Mouse (Mus musculus): ENCODE results near the gene Slc6a17. TPM values are rescaled to one million over a fixed set of nuclear protein-coding genes. Genes with fewer than 3 reads are reported as not detected.

Slc6a17 gene
- total RNA-seq (2021), result 100 to 1,000 TPM; 388 to 416 TPM
- long read RNA-seq, experiment 1, full-length matches to known transcripts, result 12 of 99 reads
- long read RNA-seq, experiment 1, partial matches to known transcripts, result 10 of 99 reads
- long read RNA-seq, experiment 1, other reads (novel, unspliced or antisense), result 77 of 99 reads
- long read RNA-seq, experiment 2, full-length matches to known transcripts, result 9 of 84 reads
- long read RNA-seq, experiment 2, partial matches to known transcripts, result 10 of 84 reads
- long read RNA-seq, experiment 2, other reads (novel, unspliced or antisense), result 65 of 84 reads

GRCm38 (mm10) chr3:107517631-107518108 lies at the start of gene Slc6a17:
Slc6a17 (minus strand) TSS chr3:107518018.
- DNase-seq (ENCODE audit: low spot score in 2 of 2), result peak; percentile 87 to 91

GRCm38 (mm10) chr3:107565331-107565730 lies 47.5 kb upstream of the Slc6a17 start:
- DNase-seq (ENCODE audit: low spot score in 2 of 2), result no peak

GRCm38 (mm10) chr3:107563880-107564279 lies 46.1 kb upstream of the Slc6a17 start:
- no peak for DNase-seq (ENCODE audit: low spot score in 2 of 2)

GRCm38 (mm10) chr3:107562591-107562990 lies 44.8 kb upstream of the Slc6a17 start:
- no peak for DNase-seq (ENCODE audit: low spot score in 2 of 2)

- no peak for DNase-seq (ENCODE audit: low spot score in 2 of 2)
Measured at GRCm38 (mm10) chr3:107562104-107562503, 44.3 kb upstream of the Slc6a17 start.

- peak; percentile 48 to 57 for DNase-seq (ENCODE audit: low spot score in 2 of 2)
Measured at GRCm38 (mm10) chr3:107559183-107559582, 41.4 kb upstream of the Slc6a17 start.

DNA sequence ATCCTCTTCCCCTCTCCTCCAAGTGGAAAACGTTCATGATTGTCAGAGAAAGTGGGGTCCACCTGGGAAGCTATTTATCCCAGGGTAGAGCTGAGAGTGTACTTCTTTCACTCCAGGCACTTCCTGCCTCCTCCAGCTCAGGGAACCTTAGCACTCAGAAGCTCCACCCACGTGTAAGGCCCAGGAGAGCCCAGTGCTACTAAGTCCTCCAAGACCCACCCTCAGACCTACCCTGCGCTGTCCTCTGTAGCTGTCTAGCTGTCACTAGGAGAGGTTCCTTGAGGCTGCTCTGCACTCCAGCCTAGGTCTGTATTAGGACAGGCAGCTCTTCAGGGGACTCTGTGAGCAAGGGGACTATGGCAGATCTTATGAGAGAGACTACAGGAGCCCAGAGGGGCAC lies 40.9 kb upstream of the Slc6a17 start:
- no peak for DNase-seq (ENCODE audit: low spot score in 2 of 2)

GRCm38 (mm10) chr3:107554842-107555241 lies 37.0 kb upstream of the Slc6a17 start, which contains the start of gene Ubl4b:
Ubl4b (minus strand) TSS chr3:107555073.
- no peak for DNase-seq (ENCODE audit: low spot score in 2 of 2)

DNA sequence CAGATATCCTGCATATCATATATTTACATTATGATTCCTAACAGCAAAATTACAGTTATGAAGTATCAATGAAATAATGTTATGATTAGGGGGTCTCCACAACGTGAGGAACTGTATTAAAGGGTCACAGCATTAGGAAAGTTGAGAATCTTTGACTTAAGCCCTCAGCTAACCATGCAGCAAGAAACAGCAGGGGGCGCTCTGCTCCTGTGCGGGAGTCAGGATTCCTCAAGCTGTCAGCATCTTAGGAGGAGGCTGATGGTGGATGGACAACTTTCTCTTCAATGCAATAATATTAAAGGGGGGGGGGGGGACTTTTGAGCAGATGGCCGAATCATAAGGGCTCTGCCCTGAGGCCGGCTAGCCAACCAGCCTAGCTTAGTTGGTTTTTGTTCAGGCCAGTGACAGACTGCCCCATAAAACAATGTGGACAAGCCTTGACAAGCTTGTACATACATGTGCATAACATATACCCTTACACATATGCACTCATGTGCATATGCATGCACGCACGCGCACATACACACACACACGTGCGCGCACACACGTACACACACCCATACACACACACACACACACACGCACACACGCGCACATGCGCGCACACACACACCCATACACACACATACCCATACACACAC lies 32.7 kb upstream of the Slc6a17 start:
- DNase-seq (ENCODE audit: low spot score in 2 of 2), result peak; percentile 82 to 88

- no peak for DNase-seq (ENCODE audit: low spot score in 2 of 2)
Measured at GRCm38 (mm10) chr3:107546956-107547355, 29.1 kb upstream of the Slc6a17 start.

DNA sequence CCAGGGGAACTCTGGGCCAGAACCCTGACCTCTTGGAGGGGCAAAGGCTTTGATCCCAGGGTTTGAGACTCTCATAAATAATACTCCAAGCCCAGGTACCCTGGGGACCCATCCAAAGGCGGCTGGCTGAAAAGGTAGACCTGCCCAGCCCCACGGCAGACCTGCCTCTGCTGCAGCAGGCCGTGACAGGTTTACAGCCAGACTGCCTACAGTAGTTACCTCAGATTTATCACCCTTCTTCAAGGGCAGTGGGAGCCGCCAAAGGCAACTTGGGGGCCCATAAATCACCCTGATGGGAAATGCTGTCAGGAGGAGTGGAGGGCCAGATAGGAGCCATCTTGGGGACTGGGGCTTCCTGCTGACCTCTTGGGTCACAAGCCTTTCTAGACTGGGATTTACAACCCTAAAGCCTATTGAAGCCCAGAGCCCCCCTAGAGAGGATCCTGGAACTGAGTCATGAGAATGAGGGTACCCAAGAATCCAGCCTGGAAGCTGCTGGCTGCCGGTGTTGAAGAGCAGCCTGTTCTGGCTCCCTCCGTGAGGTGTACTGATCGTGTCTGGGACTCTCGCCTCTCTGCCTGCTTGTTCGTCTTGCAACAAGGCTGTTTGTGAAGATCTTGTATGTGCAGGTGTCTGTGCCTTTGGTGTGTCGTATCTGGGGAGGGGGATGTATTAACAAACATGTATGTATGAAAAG lies 28.0 kb upstream of the Slc6a17 start:
- DNase-seq (ENCODE audit: low spot score in 2 of 2), result no peak

- DNase-seq (ENCODE audit: low spot score in 2 of 2), result no peak
Measured at GRCm38 (mm10) chr3:107545278-107545677, 27.5 kb upstream of the Slc6a17 start.

DNA sequence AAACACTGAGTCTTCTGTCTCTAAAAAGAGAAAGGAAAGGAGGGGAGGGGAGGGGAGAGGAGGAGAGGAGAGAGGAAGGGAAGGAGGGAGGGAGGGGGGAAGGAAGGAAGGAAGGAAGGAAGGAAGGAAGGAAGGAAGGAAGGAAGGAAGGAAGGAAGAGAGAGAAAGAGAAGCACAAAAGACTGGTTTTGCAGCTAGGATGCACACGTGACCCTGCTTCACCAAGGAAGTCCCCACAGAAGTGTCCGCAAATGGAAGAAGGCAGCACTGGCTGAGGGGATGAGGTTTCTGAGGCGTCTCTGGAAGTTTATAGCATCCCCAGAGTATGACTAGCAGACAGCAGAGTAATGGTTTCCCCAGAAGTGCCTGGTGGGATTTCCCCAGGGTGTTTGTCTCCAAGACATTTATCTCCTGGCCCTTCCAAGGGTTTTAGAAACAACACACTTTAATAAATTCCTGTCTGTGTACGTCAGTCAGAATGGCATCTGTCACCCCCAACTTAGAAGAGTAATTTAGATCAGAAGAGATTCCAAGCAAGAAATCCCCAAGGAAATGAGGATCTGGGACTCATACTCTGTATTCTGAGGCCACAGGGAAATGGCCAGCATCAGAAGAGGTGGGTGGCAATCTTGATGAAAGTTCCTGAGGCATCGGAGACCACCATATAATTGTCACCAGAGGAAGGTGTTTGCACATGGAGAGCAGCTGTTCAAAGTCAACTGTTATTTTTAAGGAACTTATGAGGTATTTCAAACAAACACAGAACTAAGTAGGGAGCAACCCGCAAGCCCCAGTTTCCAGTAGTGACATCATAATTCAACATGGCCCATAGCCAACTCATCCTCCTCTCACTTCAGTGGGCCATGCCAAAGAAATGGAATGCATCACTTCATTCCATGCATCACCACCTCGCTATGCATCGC lies 25.6 kb upstream of the Slc6a17 start:
- no peak for DNase-seq (ENCODE audit: low spot score in 2 of 2)

DNA sequence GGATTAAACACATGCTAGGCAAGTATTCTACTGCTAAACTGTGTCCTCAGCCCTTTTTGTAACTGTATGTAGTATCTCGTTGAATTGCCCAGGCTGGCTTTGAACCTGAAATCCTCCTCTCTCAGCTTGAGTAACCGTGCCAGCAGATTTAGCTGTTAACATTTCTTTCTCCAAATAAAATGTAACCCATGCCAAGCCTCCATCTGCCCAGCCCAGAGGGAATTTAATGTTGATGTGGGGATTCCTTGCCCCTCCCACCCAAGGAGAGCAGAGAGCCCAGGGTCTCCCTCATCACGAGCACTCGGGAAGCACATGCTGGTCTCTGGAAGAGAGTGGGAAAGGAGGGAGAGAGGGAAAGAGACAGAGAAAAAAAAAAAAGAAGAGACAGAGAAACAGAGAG lies 24.8 kb upstream of the Slc6a17 start:
- no peak for DNase-seq (ENCODE audit: low spot score in 2 of 2)

DNA sequence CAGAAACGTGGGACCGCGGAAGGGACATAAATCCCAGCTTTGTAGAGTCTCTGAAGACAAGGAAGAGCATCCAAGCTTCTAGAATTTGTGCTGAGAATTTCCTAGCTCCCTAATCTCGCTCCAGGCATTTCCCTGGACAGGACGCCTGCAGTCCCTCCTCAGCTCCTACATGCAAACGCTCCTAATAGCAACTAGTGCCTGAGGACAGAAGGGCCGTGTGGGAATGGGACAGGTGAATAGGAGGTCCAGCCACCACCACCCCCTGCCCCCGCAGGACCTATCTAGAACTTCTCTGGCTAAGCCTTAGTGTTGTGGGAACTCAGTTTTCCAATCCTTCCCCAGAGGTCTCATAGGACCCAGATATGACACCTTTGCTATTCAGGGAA lies 19.7 kb upstream of the Slc6a17 start:
- DNase-seq (ENCODE audit: low spot score in 2 of 2), result no peak

GRCm38 (mm10) chr3:107536810-107537503 lies 19.1 kb upstream of the Slc6a17 start:
- DNase-seq (ENCODE audit: low spot score in 2 of 2), result peak; percentile 80 to 90

GRCm38 (mm10) chr3:107534951-107535350 lies 17.1 kb upstream of the Slc6a17 start:
- DNase-seq (ENCODE audit: low spot score in 2 of 2), result peak in 1 of 2 experiments; percentile 55

DNA sequence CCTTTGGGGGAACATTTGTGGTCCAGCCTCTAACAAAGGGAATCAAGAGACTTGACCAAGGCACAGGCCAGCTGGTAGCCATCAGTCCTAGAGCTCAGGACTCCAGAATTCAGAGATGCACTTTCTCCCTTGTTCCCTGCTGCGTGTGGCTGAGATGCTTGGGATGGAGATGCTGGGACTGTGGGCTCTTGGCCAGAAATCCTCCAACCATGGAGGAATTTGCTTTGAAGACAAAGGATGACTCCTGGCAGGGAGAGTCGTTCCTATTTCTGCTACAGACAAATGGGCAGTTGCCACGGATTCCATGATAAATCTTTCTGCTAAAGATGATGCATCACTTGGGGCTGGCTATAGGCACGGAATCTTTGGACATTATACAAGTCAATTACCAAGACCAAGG lies 15.7 kb upstream of the Slc6a17 start:
- DNase-seq (ENCODE audit: low spot score in 2 of 2), result no peak

DNA sequence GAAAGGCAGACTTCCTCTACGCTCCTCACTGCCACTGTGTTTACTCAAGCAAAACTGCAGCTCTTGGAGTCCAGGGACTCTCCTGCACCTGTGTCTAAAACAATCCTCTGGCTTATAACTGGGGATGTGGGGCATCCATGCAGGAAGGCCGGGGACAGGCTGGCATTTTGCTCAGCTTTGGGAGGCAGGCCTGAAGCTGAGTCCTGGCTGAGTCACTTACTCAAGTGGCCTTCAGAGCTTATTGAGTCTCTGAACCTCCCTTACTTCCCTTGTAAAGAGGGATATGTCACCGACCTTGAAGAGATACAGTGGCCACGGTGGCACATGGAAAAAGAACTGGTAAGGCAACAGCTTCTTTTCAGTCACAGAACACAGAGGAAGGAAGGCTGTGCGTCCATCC lies 12.8 kb upstream of the Slc6a17 start:
- no peak for DNase-seq (ENCODE audit: low spot score in 2 of 2)

GRCm38 (mm10) chr3:107529182-107529581 lies 11.4 kb upstream of the Slc6a17 start:
- DNase-seq (ENCODE audit: low spot score in 2 of 2), result no peak

All from left cerebral cortex, adult 18-20 months (tissue).